Mouse (Mus musculus): Measurements from ENCODE around the gene Mob2. TPM values are rescaled to one million over a fixed set of nuclear protein-coding genes. Genes with fewer than 3 reads are reported as not detected.

The Mob2 gene
- total RNA-seq, 2 experiments from 2014 or later, result 20.5 to 20.9 TPM

DNA sequence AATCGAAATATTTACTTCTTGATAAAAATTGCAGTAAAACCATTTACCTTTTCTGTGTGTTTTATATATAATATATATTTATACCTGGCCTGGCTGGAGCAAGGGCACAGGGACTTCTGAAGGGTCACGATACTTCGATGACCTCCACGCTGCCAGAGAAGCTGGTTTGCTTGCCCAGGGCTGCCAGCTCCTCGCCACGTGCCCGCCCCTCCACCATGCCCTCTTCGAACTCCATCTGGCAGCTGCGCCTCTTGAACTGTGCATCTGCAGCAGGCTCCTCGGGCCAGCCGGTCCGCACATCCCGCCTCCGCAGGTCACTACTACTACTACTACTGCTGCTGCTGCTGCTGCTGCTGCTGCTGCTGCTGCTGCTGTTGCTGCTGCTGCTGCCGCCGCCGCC, 20.9 kb upstream of the Mob2 start:
- no peak for DNase-seq (ENCODE audit: low spot score in 2 of 2)

DNA sequence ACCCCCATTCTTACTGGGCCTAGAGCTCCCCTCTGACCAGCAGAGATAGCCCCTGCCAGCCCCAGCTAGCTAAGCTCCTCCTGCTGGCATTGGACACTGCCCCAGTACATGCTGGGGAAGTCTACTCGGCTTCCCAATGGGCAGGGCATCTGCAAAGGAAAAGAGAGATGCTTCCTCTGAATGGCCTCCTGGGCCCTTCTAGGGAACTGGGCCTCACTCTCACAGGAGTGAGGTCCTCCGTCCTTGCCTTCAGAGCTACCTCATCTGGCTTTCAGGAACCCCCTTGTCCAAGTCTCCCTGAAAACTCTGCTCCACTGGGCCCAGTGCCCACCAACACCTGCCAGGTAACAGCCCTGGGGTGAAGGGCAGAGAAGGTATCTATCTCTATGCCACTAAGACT, 20.0 kb upstream of the Mob2 start:
- no peak for DNase-seq (ENCODE audit: low spot score in 2 of 2)

DNA sequence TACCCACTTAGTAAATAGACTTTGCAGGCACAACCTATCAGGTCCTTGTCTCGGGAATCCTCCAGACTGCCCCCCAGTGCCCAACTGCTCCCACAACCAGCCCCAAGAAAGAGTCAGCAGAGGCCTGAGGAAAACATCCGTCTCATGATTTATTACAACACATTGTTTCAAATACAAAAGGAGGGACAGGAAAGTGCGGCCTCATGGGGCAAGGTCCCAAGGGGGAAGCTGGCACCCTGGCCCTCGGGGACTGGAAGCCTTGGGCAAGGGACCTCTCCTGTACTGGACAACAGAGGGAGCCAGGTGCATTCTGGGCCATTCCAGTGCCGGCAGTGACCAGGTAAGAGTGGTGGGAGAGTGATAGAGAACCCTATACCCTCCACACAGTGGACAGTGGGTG, 18.5 kb upstream of the Mob2 start:
- DNase-seq (ENCODE audit: low spot score in 2 of 2), result no peak

DNA sequence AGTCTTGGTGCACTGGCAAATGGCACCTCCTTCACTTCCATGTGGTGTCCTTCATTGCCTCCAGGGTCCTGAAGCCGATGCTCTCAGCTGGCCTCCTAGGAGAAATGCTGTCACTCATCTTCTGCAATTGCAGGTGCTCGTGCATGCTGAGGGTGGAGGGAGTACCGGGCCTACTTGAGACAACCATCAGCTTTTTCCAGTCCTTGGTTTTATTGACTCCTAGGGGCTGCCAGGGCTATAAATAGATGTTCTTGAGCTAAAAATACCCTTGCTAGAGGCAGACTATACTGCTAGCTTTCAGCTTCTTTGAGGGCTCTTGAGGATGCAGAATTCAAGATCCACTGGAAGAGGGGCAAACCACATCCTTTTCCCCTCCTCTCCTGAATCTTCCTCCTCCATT, 16.3 kb upstream of the Mob2 start:
- DNase-seq (ENCODE audit: low spot score in 2 of 2), result no peak

DNA sequence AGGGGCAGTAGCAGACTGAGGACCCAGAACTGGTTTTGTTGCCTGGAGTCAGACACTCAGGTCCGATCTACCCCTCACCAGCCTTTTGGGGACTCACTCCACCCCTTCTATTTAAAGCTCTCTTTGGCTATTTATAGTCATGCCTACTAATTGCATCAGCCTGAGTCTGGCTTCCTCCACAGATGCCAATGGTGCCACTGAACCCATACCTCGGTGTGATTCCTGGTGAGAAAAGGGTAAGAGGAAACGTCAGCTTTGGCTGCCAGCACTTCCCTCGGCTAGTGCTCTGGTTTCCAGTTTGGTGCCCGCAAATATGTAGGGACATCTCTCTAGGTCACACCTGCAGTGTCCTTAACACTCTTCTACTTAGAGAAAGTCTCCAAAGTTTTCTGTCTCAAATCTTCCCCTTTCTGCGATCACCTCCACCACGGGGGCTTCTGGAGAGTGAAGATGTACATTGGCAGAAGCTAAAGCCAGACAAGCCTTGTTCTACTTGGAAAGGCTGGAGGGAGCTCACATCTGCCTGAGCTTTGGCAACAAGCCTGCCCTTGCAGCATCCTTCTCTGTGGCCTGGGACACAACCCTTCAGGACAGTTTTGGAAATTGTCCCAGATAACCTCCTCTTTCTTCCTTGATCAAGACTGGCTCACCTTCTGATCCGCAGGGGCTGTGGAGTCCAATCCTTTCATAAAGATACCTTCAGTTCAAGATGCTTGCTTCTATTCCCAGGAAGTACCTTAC, 13.5 kb upstream of the Mob2 start:
- DNase-seq (ENCODE audit: low spot score in 2 of 2), result no peak

DNA sequence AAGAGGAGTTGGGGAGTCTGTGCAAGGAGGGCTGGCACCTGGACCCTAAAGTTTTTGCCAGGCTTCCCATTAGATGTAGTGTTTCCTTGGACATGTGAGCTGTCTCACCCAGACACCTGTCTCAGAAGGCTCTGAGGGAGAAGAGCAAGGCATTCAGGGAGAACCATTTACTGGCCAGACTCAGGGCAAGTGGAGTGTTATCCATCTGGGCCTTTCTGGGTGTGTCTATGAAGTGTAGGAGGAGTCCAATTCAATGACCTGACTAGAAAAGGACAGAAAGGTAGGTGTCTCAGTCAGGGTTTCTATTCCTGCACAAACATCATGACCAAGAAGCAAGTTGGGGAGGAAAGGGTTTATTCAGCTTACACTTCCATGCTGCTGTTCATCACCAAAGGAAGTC, 10.9 kb upstream of the Mob2 start:
- DNase-seq (ENCODE audit: low spot score in 2 of 2), result no peak

DNA sequence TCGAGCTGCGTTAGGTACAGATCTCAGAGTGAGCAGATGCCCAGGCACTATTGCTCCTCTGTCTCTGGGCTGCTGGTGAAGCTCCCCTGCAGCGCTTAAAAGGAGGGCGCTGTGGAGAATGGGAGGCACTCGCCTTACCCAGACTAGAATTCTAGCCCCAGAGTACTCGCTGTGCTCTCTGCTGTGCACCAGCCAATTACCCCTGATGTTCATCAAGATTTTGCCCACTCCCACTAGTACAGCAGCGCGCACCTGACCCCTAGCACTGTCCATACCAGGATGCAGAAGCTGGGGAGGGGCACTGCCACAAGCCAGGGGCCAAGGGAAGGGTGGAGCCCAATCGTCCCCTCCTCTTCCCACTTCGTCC, 10.3 kb upstream of the Mob2 start:
- DNase-seq (ENCODE audit: low spot score in 2 of 2), result no peak

DNA sequence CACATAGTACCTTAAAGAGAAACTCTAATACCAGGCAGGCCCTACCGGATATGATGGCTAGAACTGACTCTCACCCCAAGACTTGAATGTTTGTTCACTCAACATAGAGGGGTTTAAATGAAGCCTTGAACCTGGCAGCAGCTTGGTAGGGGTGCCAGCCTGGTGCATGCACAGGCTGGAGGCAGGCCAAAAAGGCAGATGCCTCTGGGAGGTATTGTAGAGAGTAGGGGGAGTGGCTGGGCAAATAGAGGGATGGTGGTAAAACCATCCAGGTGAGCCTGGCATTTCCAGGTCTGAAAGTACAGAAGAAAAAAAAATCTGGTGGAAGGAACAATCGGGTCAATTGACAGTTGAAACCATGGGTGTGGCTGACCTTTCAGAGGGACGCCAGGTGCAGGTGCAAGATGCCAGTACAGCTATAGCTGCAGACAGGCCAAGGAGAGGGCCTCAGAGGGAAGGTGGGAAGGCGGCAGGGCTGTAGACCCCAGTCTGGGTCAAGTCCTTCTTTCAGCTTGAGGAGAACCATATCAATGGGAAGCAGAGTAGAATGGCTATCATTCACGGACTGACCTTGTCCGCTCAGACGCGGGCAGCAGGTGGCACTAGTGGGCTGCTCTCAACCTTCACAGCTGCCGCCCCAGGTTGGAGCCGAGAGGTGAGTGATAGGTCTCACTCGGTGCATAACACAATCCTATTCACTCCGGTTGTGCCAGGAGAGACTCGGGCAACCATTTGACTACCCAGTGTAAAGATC, 9.8 kb upstream of the Mob2 start:
- DNase-seq (ENCODE audit: low spot score in 2 of 2), result peak; percentile 67 to 78

DNA sequence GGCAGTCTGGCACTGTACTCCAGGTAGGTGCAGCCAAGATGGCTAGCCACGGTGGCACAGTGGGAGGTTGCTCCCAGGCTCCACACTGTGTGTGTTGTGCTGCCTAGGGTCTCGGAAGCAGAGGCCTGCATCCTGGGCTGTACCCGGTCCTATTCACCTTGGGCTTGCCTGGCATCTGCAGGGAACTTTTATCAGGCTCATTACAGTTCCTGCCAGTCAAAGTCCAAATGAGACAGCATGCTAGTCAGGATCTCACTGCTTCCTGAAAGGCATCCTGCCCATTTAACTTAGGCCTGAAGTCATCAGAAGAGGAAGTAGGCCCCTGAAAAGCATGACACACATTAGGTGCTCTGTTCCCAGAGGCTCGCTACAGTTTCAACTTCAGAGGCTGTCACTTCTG, 7.6 kb upstream of the Mob2 start:
- no peak for DNase-seq (ENCODE audit: low spot score in 2 of 2)

DNA sequence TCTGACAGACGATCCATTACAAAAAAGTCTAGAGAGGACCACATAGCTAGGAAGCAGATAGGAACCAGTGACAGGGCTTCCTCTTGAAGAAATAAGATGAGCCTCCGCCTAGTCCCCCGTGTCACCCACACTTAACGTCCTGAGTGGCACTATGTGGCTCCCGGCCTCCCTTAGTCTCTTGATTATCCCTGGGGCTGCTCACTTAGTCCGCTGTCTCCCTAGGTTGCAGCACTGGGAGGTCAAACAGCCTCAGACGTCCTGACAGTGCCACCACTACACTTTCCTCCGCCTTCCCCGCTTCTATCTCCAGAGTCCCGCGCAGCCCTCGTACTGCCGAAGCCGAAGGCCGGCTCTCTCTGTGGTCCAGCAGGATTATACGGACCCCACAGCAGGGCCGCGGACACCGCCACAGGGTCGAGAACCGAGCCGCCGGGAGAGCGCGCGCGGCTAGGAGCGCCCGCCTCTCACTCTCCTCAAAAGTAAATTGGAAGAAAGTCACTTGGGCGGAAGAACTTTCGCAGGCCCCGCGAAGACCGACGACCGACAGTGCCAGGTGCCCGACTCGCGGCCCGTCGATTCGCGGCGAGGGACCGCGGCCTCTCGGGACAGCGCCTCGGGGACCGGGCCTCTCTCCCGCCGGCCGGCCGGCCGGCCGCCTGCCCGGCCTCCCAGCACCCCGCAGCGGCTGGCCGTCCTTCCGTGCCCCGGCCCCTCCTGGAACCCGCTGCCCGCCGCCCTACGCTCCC, 507 bp downstream of the Mob2 start:
- DNase-seq (ENCODE audit: low spot score in 2 of 2), result no peak

DNA sequence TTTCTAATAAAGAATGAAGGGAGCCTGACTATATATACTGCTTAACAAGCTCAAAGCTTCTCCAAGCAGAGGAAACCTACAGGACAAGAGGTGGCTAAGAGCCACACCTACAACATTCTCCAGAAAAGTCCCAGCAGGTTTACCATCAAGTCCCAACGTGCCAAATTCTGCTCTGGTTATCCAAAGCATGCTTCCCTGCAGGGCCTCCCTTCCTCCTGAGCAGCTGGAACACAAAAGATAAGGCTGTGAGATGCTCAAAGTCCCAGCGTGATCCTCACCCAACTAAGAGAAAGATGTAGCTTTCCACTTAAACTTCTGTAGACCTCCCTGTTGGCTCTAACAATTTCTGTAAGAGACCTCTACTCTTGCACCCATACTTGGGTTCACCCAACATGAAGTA, 1.8 kb downstream of the Mob2 start:
- DNase-seq (ENCODE audit: low spot score in 2 of 2), result no peak

DNA sequence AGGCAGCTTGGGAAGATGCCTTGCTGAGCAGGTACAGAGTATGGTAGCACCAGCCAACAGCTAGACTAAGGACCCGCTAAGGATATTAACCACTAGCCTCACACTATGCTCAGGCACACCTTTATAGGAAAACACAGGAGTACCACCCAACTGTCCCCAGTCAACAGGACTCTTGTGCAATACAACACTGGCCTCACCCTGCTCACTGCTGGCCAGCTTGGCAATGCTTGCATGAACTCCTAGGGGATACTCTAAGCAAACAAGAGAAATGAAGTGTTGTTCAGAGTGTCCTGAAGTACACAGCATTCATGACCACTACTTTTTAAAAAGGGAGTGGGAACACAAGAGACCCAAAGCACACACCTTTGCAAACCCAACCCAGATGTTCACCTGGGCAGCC, 3.7 kb downstream of the Mob2 start:
- DNase-seq (ENCODE audit: low spot score in 2 of 2), result no peak

DNA sequence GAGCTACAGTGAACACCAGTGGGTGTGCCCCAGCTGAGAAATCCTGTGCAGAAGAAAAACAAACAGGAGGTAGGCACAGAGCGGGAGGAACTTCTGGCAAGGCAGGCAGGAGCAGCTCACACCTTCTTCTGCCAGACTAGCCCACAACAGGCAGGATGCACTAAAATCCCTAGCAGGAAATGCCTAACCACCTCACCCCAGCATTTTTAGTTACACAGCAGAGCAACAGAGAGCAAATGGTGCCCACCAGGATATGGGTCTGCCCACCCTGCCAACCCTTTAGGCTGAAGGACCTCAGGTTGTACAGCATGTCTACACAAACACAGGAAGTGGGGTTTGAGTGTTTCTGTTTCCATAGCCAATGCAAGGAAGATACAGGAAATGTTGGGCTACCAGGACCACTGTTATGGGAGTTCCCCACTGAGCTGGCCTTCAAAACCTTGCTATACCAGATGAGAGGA, 4.2 kb downstream of the Mob2 start:
- DNase-seq (ENCODE audit: low spot score in 2 of 2), result no peak

DNA sequence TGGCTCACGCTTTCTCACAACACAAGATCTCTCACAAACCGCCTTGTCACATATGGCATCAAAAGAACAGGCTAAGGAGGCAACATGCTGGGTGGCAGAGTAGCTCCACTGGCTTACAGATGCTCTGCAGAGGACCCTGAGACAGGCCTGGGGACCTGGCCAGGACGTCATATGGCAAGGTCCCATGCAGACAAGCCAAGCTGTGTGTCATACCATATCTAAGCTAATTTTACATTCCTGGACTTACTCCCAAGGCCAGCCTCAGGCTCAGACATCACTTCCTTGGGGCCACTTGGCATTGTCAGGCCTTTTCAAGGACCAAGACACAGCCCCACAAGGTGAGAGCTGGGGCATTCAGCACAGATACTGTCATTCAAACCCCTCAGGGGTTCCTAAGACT, 5.4 kb downstream of the Mob2 start:
- DNase-seq (ENCODE audit: low spot score in 2 of 2), result no peak

DNA sequence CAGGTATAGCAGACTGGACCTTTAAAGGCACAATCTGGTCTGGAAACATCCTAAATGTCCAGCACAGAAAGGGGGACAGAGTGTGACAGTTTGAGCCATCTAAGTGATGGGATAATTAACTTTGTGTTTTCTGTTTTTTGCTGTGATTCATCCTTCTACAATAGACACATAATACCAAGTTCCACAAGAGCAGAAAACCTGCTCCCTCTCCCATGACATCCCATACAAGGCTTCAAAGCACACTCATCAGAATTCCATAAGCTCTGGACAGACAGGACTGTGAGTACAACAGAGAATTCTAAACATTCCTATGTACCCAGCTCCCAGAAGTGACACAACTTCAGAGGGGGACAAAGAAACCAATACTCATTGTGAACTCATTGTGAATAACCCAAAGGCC, 10.3 kb downstream of the Mob2 start:
- no peak for DNase-seq (ENCODE audit: low spot score in 2 of 2)

DNA sequence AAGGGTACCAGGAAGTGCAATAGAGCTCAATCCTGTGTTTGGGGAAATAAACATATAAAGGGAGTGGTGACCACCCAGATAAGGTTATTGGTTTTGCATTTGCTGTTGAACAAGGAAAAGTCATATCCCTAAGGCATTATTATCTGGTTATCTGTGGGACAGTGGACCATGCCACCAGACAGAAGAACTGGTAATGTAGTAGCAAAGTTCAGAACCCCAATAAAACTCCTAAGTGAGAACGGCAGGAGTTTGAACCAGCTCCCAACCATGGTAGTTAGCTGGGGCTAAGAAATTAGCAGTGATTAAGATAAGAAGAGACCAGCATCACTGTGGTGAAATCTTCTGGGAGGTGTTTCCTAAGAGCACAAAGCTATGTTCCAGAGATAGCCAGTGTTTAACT, 14.9 kb downstream of the Mob2 start:
- DNase-seq (ENCODE audit: low spot score in 2 of 2), result no peak

DNA sequence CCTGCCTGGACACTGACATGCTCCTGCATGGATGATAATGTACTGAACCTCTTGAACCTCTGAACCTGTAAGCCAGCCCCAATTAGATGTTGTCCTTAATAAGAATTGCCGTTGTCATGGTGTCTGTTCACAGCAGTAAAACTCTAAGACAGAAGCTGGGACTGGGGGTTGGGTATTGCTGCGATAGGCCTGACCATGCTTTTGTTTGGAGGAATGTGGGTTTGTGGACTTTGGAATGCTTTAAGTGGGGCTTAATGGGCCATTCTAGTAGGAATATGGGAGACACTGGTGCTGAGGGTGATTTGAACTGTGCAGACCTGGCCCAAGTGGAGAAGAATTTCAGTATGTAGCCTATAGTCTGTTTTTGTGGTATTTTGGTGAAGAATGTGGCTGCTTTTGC, 15.5 kb downstream of the Mob2 start:
- DNase-seq (ENCODE audit: low spot score in 2 of 2), result no peak

DNA sequence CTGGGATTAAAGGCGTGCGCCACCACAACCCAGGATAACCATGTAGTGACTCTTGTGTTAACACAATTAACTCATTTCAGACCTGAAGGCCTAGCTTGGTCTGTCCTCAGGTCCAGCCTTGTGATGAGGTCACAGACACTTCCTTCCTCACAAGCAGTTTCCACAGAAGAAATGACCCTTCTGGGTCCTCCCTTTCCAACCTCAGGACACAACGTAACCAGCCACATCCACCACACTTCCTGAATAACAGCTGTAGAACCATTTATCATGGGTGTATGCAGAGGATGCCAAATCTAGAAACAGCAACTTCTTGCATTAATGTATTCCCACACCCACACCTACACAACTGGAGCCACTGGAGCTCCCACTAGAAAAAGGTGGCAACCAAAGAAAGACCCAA, 20.1 kb downstream of the Mob2 start:
- no peak for DNase-seq (ENCODE audit: low spot score in 2 of 2)

DNA sequence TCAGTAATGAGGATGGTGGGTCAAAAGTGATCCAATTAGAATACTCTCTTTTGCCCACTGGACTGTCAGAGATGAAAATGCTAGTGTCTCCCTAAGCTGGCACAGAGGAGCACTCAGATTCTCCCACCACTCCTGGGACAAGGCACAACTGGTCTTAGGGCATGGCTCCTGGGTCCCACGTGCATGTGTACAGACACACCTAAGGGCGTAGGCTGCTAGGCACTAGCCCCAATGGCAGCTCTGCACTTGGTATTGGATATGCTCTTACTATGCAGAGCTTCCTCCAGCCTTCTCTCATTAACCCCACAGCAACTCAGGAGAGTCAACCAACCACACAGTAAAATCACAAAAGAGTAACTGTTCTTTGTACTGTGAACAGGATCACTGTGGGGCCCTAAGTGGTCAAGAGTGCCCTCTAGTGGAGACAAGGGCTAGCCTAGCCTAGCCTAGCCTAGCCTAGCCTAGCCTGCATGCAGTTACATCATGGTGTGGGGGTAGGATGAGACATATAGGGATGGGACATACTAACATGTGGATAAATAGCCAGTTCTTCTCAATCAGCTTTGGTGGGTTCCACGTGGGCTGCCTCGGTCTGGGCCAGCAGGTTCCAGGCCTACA, 23.2 kb downstream of the Mob2 start:
- DNase-seq (ENCODE audit: low spot score in 2 of 2), result peak; percentile 27 to 51

DNA sequence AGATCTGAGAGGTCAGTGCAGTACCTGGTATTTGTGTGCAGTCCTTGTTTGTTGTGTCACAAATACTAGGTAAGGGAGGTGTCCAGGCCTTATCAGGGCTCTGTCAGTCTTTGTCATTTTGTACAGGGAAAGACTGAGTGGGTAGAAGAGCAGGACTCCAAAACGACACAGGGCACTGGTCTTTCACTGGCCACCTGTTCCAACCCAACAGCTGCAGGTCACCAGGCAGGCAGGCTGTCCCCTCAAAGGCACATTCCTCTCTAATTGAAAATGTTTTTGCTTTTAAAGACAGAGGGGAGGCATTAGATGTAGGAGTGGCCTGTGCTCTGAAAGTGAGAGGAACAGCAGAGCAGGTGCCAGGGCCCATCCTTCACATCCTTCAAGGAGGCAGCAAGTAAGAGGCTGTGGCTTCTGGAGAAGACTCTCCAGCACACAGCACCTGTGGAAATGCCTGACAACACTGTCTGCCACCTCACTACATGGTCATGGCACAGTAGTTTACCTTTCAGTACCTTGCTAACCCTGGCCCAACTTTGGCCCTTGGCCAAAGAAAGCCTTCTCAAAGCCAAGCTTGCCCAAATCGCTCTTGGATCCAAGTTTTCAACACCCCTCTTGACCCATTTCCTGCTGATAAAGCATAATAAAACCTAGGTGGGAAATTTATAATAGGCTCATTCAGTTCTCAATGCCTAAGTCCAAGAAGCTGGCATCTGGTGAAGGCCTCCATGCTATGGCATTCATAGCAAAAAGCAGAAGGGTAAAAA, 25.6 kb downstream of the Mob2 start:
- no peak for DNase-seq (ENCODE audit: low spot score in 2 of 2)

DNA sequence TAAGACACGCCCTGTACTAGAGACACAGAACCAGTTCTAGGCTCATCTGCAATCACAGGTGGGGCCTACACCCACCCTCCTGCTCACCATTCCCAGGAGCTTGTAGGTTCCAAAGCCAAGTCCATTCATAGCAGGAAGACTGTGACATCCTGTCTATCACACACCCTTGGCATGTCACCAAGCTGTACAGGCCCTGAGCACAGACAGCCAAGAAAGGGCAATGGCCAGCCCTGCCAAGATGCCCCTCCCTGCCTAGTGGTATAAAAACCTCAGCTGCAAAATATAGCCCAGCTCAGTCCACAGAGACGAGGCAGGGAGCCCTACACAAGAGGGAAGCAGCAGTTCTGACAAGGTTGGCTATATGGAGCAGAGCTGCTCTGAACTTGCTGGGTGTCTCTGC, 26.7 kb downstream of the Mob2 start:
- DNase-seq (ENCODE audit: low spot score in 2 of 2), result no peak
